Mouse (Mus musculus): ENCODE data around the gene Noxo1. TPM values are rescaled to one million over a fixed set of nuclear protein-coding genes. Genes with fewer than 3 reads are reported as not detected.

The Noxo1 gene
- polyA plus RNA-seq, 1 experiment from 2014 or later = 0.58 TPM

GRCm38 (mm10) chr17:24737135-24737810, 41.2 kb downstream of the Noxo1 start:
- H3K4me2 ChIP-seq = peak overlapping the region; percentile 90
- peak overlapping the region; percentile 46; the same call in 1 of the 2 replicates for H3K27ac ChIP-seq (ENCODE audit: low read depth, low read length)
- ATAC-seq (replicated peaks; ENCODE audit: low FRiP score) = no peak
- no peaks in the 10 kb centered on the region for H3K27me3 ChIP-seq (replicated peaks; ENCODE audit: control insufficient read depth, insufficient read depth, low read length)
- no peaks in the 10 kb centered on the region for H3K9me3 ChIP-seq (ENCODE audit: control insufficient read depth, low read length)
- no peaks in the 10 kb centered on the region for H3K36me3 ChIP-seq (ENCODE audit: control insufficient read depth, insufficient read depth, low read length)
- 23% methylated on average over 8 of the region's 8 CpGs for WGBS
- H3K4me3 ChIP-seq (ENCODE audit: low read depth, low read length) = peak overlapping the region; percentile 71
- H3K4me1 ChIP-seq (replicated peaks; ENCODE audit: control insufficient read depth, insufficient read depth, low read length) = peaks cover 12% of the 10 kb centered on the region
- peak overlapping the region; percentile 77 for H3K9ac ChIP-seq (ENCODE audit: low read depth, low read length)
- no peak for DNase-seq (ENCODE audit: low spot score)

GRCm38 (mm10) chr17:24738238-24738637, 42.2 kb downstream of the Noxo1 start:
- H3K27me3 ChIP-seq (replicated peaks; ENCODE audit: control insufficient read depth, insufficient read depth, low read length) = no peaks in the 10 kb centered on the region
- H3K36me3 ChIP-seq (ENCODE audit: control insufficient read depth, insufficient read depth, low read length) = no peaks in the 10 kb centered on the region
- no peak overlapping the region; the same call in 1 of the 2 replicates for H3K4me2 ChIP-seq
- ATAC-seq (replicated peaks; ENCODE audit: low FRiP score) (no peak), DNase-seq (ENCODE audit: low spot score) (no peak)
- H3K4me1 ChIP-seq (replicated peaks; ENCODE audit: control insufficient read depth, insufficient read depth, low read length) = peaks cover 12% of the 10 kb centered on the region
- no peak overlapping the region for H3K9ac ChIP-seq (ENCODE audit: low read depth, low read length)
- no peak overlapping the region for H3K4me3 ChIP-seq (ENCODE audit: low read depth, low read length)
- H3K27ac ChIP-seq (ENCODE audit: low read depth, low read length) = no peak overlapping the region
- H3K9me3 ChIP-seq (ENCODE audit: control insufficient read depth, low read length) = no peaks in the 10 kb centered on the region
- WGBS = 78% methylated on average over 4 of the region's 4 CpGs

GRCm38 (mm10) chr17:24739926-24740325, 43.9 kb downstream of the Noxo1 start:
- Histone ChIP-seq H3K27ac (ENCODE audit: low read depth, low read length) (no peak overlapping the region), H3K9me3 (ENCODE audit: control insufficient read depth, low read length) (no peaks in the 10 kb centered on the region), H3K36me3 (ENCODE audit: control insufficient read depth, insufficient read depth, low read length) (no peaks in the 10 kb centered on the region), H3K4me3 (ENCODE audit: low read depth, low read length) (no peak overlapping the region), H3K4me2 (no peak overlapping the region), H3K4me1 (replicated peaks; ENCODE audit: control insufficient read depth, insufficient read depth, low read length) (peaks cover 12% of the 10 kb centered on the region), H3K9ac (ENCODE audit: low read depth, low read length) (0 out of 2 replicates have a peak overlapping the region, but pooled peaks have one; percentile 11), H3K27me3 (replicated peaks; ENCODE audit: control insufficient read depth, insufficient read depth, low read length) (no peaks in the 10 kb centered on the region)
- DNase-seq (ENCODE audit: low spot score) (no peak), ATAC-seq (replicated peaks; ENCODE audit: low FRiP score) (no peak)
- WGBS = 84% methylated on average over 8 of the region's 8 CpGs

GRCm38 (mm10) chr17:24742307-24742706, 46.3 kb downstream of the Noxo1 start:
- Histone ChIP-seq H3K27ac (ENCODE audit: low read depth, low read length) (no peak overlapping the region), H3K9ac (ENCODE audit: low read depth, low read length) (no peak overlapping the region), H3K9me3 (ENCODE audit: control insufficient read depth, low read length) (no peaks in the 10 kb centered on the region), H3K4me2 (no peak overlapping the region), H3K27me3 (replicated peaks; ENCODE audit: control insufficient read depth, insufficient read depth, low read length) (no peaks in the 10 kb centered on the region), H3K4me1 (replicated peaks; ENCODE audit: control insufficient read depth, insufficient read depth, low read length) (peaks cover 4% of the 10 kb centered on the region; the same call in 1 of the 2 replicates), H3K4me3 (ENCODE audit: low read depth, low read length) (no peak overlapping the region), H3K36me3 (ENCODE audit: control insufficient read depth, insufficient read depth, low read length) (no peaks in the 10 kb centered on the region)
- ATAC-seq (replicated peaks; ENCODE audit: low FRiP score) (no peak), DNase-seq (ENCODE audit: low spot score) (no peak)
- WGBS = 78% methylated on average over 8 of the region's 8 CpGs

GRCm38 (mm10) chr17:24743896-24744295, 47.9 kb downstream of the Noxo1 start:
- Histone ChIP-seq H3K4me3 (ENCODE audit: low read depth, low read length) (no peak overlapping the region), H3K27ac (ENCODE audit: low read depth, low read length) (no peak overlapping the region), H3K27me3 (replicated peaks; ENCODE audit: control insufficient read depth, insufficient read depth, low read length) (no peaks in the 10 kb centered on the region), H3K4me1 (replicated peaks; ENCODE audit: control insufficient read depth, insufficient read depth, low read length) (no peaks in the 10 kb centered on the region), H3K36me3 (ENCODE audit: control insufficient read depth, insufficient read depth, low read length) (no peaks in the 10 kb centered on the region), H3K9me3 (ENCODE audit: control insufficient read depth, low read length) (no peaks in the 10 kb centered on the region), H3K4me2 (no peak overlapping the region), H3K9ac (ENCODE audit: low read depth, low read length) (no peak overlapping the region)
- ATAC-seq (replicated peaks; ENCODE audit: low FRiP score) = no peak
- no peak for DNase-seq (ENCODE audit: low spot score)
- WGBS = 72% methylated on average over 5 of the region's 5 CpGs

GRCm38 (mm10) chr17:24744381-24744780, 48.3 kb downstream of the Noxo1 start:
- H3K4me1 ChIP-seq (replicated peaks; ENCODE audit: control insufficient read depth, insufficient read depth, low read length) = no peaks in the 10 kb centered on the region
- H3K9ac ChIP-seq (ENCODE audit: low read depth, low read length) = no peak overlapping the region
- H3K4me2 ChIP-seq = no peak overlapping the region
- DNase-seq (ENCODE audit: low spot score) (no peak), ATAC-seq (replicated peaks; ENCODE audit: low FRiP score) (no peak)
- H3K27ac ChIP-seq (ENCODE audit: low read depth, low read length) = no peak overlapping the region
- no peak overlapping the region for H3K4me3 ChIP-seq (ENCODE audit: low read depth, low read length)
- no peaks in the 10 kb centered on the region; the same call in 1 of the 2 replicates for H3K27me3 ChIP-seq (replicated peaks; ENCODE audit: control insufficient read depth, insufficient read depth, low read length)
- H3K36me3 ChIP-seq (ENCODE audit: control insufficient read depth, insufficient read depth, low read length) = no peaks in the 10 kb centered on the region
- H3K9me3 ChIP-seq (ENCODE audit: control insufficient read depth, low read length) = no peaks in the 10 kb centered on the region
- 76% methylated on average over 3 of the region's 3 CpGs for WGBS

- Histone ChIP-seq H3K4me2 (no peak overlapping the region), H3K9ac (ENCODE audit: low read depth, low read length) (no peak overlapping the region), H3K4me3 (ENCODE audit: low read depth, low read length) (no peak overlapping the region), H3K36me3 (ENCODE audit: control insufficient read depth, insufficient read depth, low read length) (no peaks in the 10 kb centered on the region), H3K9me3 (ENCODE audit: control insufficient read depth, low read length) (no peaks in the 10 kb centered on the region), H3K4me1 (replicated peaks; ENCODE audit: control insufficient read depth, insufficient read depth, low read length) (no peaks in the 10 kb centered on the region), H3K27me3 (replicated peaks; ENCODE audit: control insufficient read depth, insufficient read depth, low read length) (peaks cover 11% of the 10 kb centered on the region), H3K27ac (ENCODE audit: low read depth, low read length) (no peak overlapping the region)
- ATAC-seq (replicated peaks; ENCODE audit: low FRiP score) (peak; percentile 77), DNase-seq (ENCODE audit: low spot score) (peak; percentile 54)
- 21% methylated on average over 7 of the region's 7 CpGs for WGBS
These were observed 49.8 kb downstream of the Noxo1 start for GRCm38 (mm10) chr17:24745526-24746497.

GRCm38 (mm10) chr17:24746986-24747385, 51.0 kb downstream of the Noxo1 start:
- DNase-seq (ENCODE audit: low spot score) (no peak), ATAC-seq (replicated peaks; ENCODE audit: low FRiP score) (no peak)
- Histone ChIP-seq H3K4me2 (no peak overlapping the region), H3K9me3 (ENCODE audit: control insufficient read depth, low read length) (no peaks in the 10 kb centered on the region), H3K36me3 (ENCODE audit: control insufficient read depth, insufficient read depth, low read length) (no peaks in the 10 kb centered on the region), H3K4me3 (ENCODE audit: low read depth, low read length) (no peak overlapping the region), H3K4me1 (replicated peaks; ENCODE audit: control insufficient read depth, insufficient read depth, low read length) (no peaks in the 10 kb centered on the region), H3K27me3 (replicated peaks; ENCODE audit: control insufficient read depth, insufficient read depth, low read length) (peaks cover 22% of the 10 kb centered on the region), H3K27ac (ENCODE audit: low read depth, low read length) (no peak overlapping the region), H3K9ac (ENCODE audit: low read depth, low read length) (no peak overlapping the region)
- WGBS = 39% methylated on average over 4 of the region's 4 CpGs

All from liver, embryonic 11.5 days (tissue).